Mouse (Mus musculus): ENCODE measurements at regions not wholly inside any gene's neighbourhood (a gene's known extent, or its start where the extent isn't known, plus 50 kb on each side); places are given as distances from the start of the nearest gene placed in this dataset.

- no peak for TF ChIP-seq CHD2 (IDR thresholded peaks at IDR 0.05; ENCODE audit: low read depth, low read length)
- TF ChIP-seq MAFK (IDR thresholded peaks at IDR 0.05; ENCODE audit: insufficient read depth, low read depth, low read length), result no peak
- TF ChIP-seq HCFC1 (IDR thresholded peaks at IDR 0.05; ENCODE audit: borderline replicate concordance, insufficient read depth, low read length), result no peak
- TF ChIP-seq ZNF384 (IDR thresholded peaks at IDR 0.05; ENCODE audit: low read depth, low read length), result no peak
- no peak overlapping the region for H3K9ac ChIP-seq (ENCODE audit: insufficient read depth, low read depth, low read length, poor library complexity, severe bottlenecking)
- H3K27ac ChIP-seq (ENCODE audit: insufficient read depth, low read depth, low read length, poor library complexity, severe bottlenecking), result no peak overlapping the region
- in situ Hi-C loops (cut with MboI; ENCODE audit: low sequenced_read_pairs in 2 of 2, unreplicated experiment in 2 of 2), result no loop called here
- H3K4me3 ChIP-seq (ENCODE audit: insufficient read depth in 1 of 2, low read depth in 1 of 2, low read length in 2 of 2, poor library complexity in 1 of 2, severe bottlenecking in 1 of 2), result no peak overlapping the region
- no peaks in the 10 kb centered on the region for H3K4me1 ChIP-seq (ENCODE audit: control insufficient read depth in 2 of 2, insufficient read depth in 2 of 2, low read length in 2 of 2, poor library complexity in 1 of 2)
- H3K9me3 ChIP-seq (ENCODE audit: control insufficient read depth, insufficient read depth, low read depth, low read length), result no peaks in the 10 kb centered on the region
- no peaks in the 10 kb centered on the region for H3K36me3 ChIP-seq (ENCODE audit: control insufficient read depth, insufficient read depth, low read length, poor library complexity, severe bottlenecking)
- peak; percentile 17 for DNase-seq (ENCODE audit: low read depth, low spot score)
These were observed 1207.9 kb downstream of the Nxph1 start for GRCm38 (mm10) chr6:10156097-10156496.

- Histone ChIP-seq H3K4me3 (ENCODE audit: insufficient read depth in 1 of 2, low read depth in 1 of 2, low read length in 2 of 2, poor library complexity in 1 of 2, severe bottlenecking in 1 of 2) (no peak overlapping the region), H3K9me3 (ENCODE audit: control insufficient read depth, insufficient read depth, low read depth, low read length) (no peaks in the 10 kb centered on the region), H3K4me1 (ENCODE audit: control insufficient read depth in 2 of 2, insufficient read depth in 2 of 2, low read length in 2 of 2, poor library complexity in 1 of 2) (no peaks in the 10 kb centered on the region), H3K36me3 (ENCODE audit: control insufficient read depth, insufficient read depth, low read length, poor library complexity, severe bottlenecking) (no peaks in the 10 kb centered on the region), H3K9ac (ENCODE audit: insufficient read depth, low read depth, low read length, poor library complexity, severe bottlenecking) (no peak overlapping the region), H3K27ac (ENCODE audit: insufficient read depth, low read depth, low read length, poor library complexity, severe bottlenecking) (no peak overlapping the region)
- in situ Hi-C loops (cut with MboI; ENCODE audit: low sequenced_read_pairs in 2 of 2, unreplicated experiment in 2 of 2), result no loop called here
- no peak for DNase-seq (ENCODE audit: low read depth, low spot score)
- no peak for TF ChIP-seq MAFK (IDR thresholded peaks at IDR 0.05; ENCODE audit: insufficient read depth, low read depth, low read length)
- no peak for TF ChIP-seq ZC3H11A (IDR thresholded peaks at IDR 0.05; ENCODE audit: borderline replicate concordance, low read depth, low read length)
- TF ChIP-seq ZNF384 (IDR thresholded peaks at IDR 0.05; ENCODE audit: low read depth, low read length), result no peak
- no peak for TF ChIP-seq HCFC1 (IDR thresholded peaks at IDR 0.05; ENCODE audit: borderline replicate concordance, insufficient read depth, low read length)
- no peak for TF ChIP-seq CHD2 (IDR thresholded peaks at IDR 0.05; ENCODE audit: low read depth, low read length)
These were observed 1233.5 kb downstream of the Nxph1 start for GRCm38 (mm10) chr6:10181590-10182183.

- TF ChIP-seq ZNF384 (IDR thresholded peaks at IDR 0.05; ENCODE audit: low read depth, low read length), result no peak
- TF ChIP-seq ZC3H11A (IDR thresholded peaks at IDR 0.05; ENCODE audit: borderline replicate concordance, low read depth, low read length), result no peak
- no peak for TF ChIP-seq MAFK (IDR thresholded peaks at IDR 0.05; ENCODE audit: insufficient read depth, low read depth, low read length)
- TF ChIP-seq HCFC1 (IDR thresholded peaks at IDR 0.05; ENCODE audit: borderline replicate concordance, insufficient read depth, low read length), result no peak
- no peak for TF ChIP-seq CHD2 (IDR thresholded peaks at IDR 0.05; ENCODE audit: low read depth, low read length)
- H3K4me3 ChIP-seq (ENCODE audit: insufficient read depth in 1 of 2, low read depth in 1 of 2, low read length in 2 of 2, poor library complexity in 1 of 2, severe bottlenecking in 1 of 2), result no peak overlapping the region
- no peak overlapping the region for H3K9ac ChIP-seq (ENCODE audit: insufficient read depth, low read depth, low read length, poor library complexity, severe bottlenecking)
- in situ Hi-C loops (cut with MboI; ENCODE audit: low sequenced_read_pairs in 2 of 2, unreplicated experiment in 2 of 2), result no loop called here
- no peak overlapping the region for H3K27ac ChIP-seq (ENCODE audit: insufficient read depth, low read depth, low read length, poor library complexity, severe bottlenecking)
- H3K36me3 ChIP-seq (ENCODE audit: control insufficient read depth, insufficient read depth, low read length, poor library complexity, severe bottlenecking), result no peaks in the 10 kb centered on the region
- H3K9me3 ChIP-seq (ENCODE audit: control insufficient read depth, insufficient read depth, low read depth, low read length), result no peaks in the 10 kb centered on the region
- no peaks in the 10 kb centered on the region for H3K4me1 ChIP-seq (ENCODE audit: control insufficient read depth in 2 of 2, insufficient read depth in 2 of 2, low read length in 2 of 2, poor library complexity in 1 of 2)
- no peak for DNase-seq (ENCODE audit: low read depth, low spot score)
These were observed 1237.7 kb downstream of the Nxph1 start for GRCm38 (mm10) chr6:10185971-10186370.
